Mouse (Mus musculus) cerebellum, adult 2 months (tissue): ENCODE results near the gene Mapk11. TPM values are rescaled to one million over a fixed set of nuclear protein-coding genes. Genes with fewer than 3 reads are reported as not detected.
A peak's percentile ranks its signal among the peaks of the same experiment; 100 is the strongest.

Experiments
- DNase-seq, 2 experiments: peaks; one replicate each; pipeline ENCODE4 v3.0.0; 2021
- H3K27ac ChIP-seq: fragments of 200-500 bp; 2 replicates; pipeline ENCODE4 v1.5.1; 2012; ENCODE audit warnings: low read length, control low read depth, inconsistent platforms; ENCODE audit not compliant: insufficient read depth
- H3K27me3 ChIP-seq: fragments of 200-500 bp; 2 replicates; pipeline ENCODE4 v1.6.1; 2012; ENCODE audit warnings: inconsistent platforms, mild to moderate bottlenecking, low read length, moderate library complexity; ENCODE audit not compliant: control insufficient read depth, insufficient read depth
- H3K4me1 ChIP-seq: fragments of 200-500 bp; 2 replicates; pipeline ENCODE4 v1.6.1; 2011; ENCODE audit warnings: low read length; ENCODE audit not compliant: control insufficient read depth, insufficient read depth
- H3K4me3 ChIP-seq: fragments of 200-500 bp; replicated peaks from 2 replicates; pipeline ENCODE3; 2011; ENCODE audit warnings: mild to moderate bottlenecking, low read depth, low read length, control low read depth; ENCODE audit not compliant: insufficient read depth
- CTCF ChIP-seq: fragments of 200-500 bp; IDR thresholded peaks from 2 replicates; pipeline ENCODE4 v1.5.1; 2011; ENCODE audit warnings: low read depth, mild to moderate bottlenecking, control low read depth, low read length, moderate library complexity, borderline replicate concordance; ENCODE audit not compliant: insufficient read depth
- POLR2A ChIP-seq: fragments of 200-500 bp; IDR thresholded peaks from 2 replicates; pipeline ENCODE4 v1.6.1; 2011; ENCODE audit warnings: low read length, control low read depth, borderline replicate concordance; ENCODE audit not compliant: insufficient read depth
- WGBS: fragments of 180-500 bp; shearing (Covaris S2); methylation state at CpG from one replicate; pipeline ENCODE4 v1.1.7; 2018; 5-methylcytosine and 5-hydroxymethylcytosine counted together
- polyA plus RNA-seq: library from polyadenylated mRNA; depleted of rRNA; stranded (reverse); fragments of >200 nt; gene quantifications from 2 replicates; pipeline ENCODE4 v1.2.3, GENCODE M21; 2012

Gene Mapk11
- polyA plus RNA-seq, 1 experiment, result 64.1 TPM

DNA sequence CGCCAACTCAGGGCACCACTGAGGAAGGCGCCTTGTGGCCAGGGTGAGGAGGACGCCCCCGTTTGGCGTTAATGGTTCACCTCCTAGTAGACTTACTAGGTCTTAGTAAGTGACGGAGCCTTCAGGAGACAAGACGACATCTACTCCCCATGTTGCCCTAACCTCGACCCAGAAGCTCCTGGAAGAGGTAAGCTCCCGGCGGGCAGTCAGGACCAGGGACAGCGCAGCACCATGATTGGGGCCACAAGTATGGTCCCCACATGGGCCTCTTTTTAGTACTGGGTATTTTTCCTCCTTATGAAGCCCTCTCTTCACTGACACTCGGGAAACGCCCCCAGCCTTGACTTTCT lies 588 bp upstream of the Mapk11 start:
- H3K27ac ChIP-seq, result no peak overlapping the region
- WGBS, result 20% methylated on average over 13 of the region's 13 CpGs
- peak overlapping the region; percentile 82 for H3K4me3 ChIP-seq
- H3K27me3 ChIP-seq, result no peaks in the 10 kb centered on the region
- DNase-seq, result no peak
- peaks cover 21% of the 10 kb centered on the region for H3K4me1 ChIP-seq
- no peak for TF ChIP-seq CTCF

DNA sequence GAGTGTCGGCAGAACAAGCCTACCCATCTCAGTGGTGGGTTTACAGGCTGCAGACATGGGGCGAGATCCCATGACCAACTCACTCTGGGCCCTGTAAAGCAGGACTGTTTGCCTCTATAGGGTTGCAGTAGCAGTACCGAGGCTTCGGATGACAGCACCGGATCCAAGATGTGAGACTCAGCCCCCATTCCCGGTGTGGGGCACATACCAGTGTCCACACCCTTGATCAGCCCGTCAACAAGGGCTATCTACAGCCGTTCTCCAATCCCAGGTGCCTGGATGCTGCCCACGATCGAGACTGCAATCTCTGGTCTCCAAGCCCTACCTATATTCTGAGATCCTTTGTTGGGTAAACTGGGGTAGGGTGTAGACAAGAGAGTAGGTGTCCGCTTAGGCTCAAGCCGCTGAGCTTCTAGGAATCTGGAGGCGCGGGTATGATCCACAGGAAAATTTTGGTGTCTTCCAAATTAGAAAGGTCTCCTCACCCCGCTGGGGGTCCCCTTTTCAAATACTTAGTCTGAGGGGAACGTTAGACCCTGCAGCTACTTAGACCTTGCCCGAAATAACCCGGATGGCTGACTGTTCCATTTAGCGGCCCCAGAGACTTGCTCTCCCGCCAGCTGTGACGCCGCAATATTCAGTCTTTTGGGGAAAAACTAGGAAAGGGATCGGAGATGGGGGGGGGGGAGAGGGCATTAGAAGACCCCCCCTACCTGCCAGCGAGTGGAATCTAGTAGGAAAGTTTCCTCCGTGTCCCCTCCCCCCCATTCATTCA lies 745 bp downstream of the Mapk11 start:
- WGBS, result 11% methylated on average over 25 of the region's 25 CpGs
- Histone ChIP-seq H3K27me3 (no peaks in the 10 kb centered on the region), H3K4me3 (peak overlapping the region; percentile 82), H3K4me1 (peaks cover 21% of the 10 kb centered on the region), H3K27ac (peak overlapping the region; percentile 83)
- TF ChIP-seq POLR2A (no peak), CTCF (no peak)
- DNase-seq, result peak in 1 of 2 experiments; percentile 49

DNA sequence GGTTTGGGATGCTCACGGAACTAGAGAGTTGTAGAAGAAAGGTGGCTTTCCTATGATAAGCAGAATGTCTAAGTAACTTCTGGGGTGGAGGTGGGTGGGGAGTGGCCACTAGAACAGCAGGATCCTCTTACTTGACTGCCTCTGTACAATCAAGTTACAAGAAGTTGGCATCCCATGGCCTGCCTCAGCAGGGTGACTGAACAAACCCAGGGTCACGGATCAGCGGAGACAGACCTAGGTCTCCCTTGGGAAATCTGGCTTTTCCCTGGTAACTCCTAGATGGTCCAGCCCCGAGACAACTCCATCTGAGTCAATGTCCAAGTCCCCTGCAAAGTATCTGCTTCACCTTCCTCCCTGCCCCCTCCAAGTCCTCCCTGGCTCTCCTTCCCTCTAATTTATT lies 1.5 kb downstream of the Mapk11 start:
- WGBS, result 72% methylated on average over 4 of the region's 4 CpGs
- Histone ChIP-seq H3K4me1 (peaks cover 21% of the 10 kb centered on the region), H3K27ac (no peak overlapping the region), H3K27me3 (no peaks in the 10 kb centered on the region), H3K4me3 (peak overlapping the region; percentile 9)
- DNase-seq, result no peak
- no peak for TF ChIP-seq CTCF
- no peak for TF ChIP-seq POLR2A

DNA sequence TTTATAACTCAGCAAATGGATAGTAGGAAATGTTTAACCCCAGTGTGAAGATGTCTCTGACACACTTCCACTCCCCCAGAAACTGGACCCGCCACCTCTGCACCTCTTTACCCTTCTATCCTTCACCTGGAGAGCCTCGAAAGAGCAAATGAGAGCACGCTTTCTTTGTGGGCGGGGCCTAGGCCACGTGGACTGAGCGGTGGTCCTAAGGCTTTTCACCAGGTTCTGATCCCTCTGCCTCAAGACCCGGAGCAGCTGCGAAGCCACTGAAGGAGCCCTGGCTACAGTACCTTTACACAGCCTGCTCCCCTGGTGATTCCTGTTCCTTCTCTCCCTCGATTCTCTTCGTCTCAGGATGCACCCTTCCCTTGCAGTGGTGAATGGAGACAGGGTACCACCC lies 2.0 kb downstream of the Mapk11 start:
- 27% methylated on average over 10 of the region's 10 CpGs for WGBS
- Histone ChIP-seq H3K4me3 (peak overlapping the region; percentile 59), H3K4me1 (peaks cover 21% of the 10 kb centered on the region), H3K27me3 (no peaks in the 10 kb centered on the region), H3K27ac (0 out of 2 replicates have a peak overlapping the region, but pooled peaks have one; percentile 30)
- no peak for TF ChIP-seq POLR2A
- TF ChIP-seq CTCF, result no peak
- no peak for DNase-seq

DNA sequence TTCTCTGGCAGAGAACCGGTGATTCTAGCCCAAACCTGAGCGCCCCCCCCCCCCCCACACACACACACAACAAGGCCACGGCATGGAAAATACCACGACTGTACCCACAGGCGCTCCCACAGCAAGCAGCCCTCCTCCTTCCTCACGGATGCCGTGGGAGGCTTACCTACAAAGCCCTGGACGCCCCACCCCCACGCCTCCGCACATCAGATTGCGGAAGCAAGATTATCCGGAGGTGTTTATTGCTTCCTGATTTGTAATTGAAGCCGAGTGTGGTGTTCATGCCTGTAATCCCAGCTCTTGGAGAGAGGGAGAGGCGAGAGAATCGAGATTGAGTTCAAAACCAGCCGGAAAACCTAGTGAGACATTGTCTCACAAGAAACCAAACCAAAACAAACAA lies 2.4 kb downstream of the Mapk11 start:
- H3K27me3 ChIP-seq, result no peaks in the 10 kb centered on the region
- TF ChIP-seq POLR2A (no peak), CTCF (no peak)
- peak; percentile 68 to 69 for DNase-seq
- H3K27ac ChIP-seq, result peak overlapping the region; percentile 30
- WGBS, result 11% methylated on average over 16 of the region's 16 CpGs
- peaks cover 21% of the 10 kb centered on the region for H3K4me1 ChIP-seq
- H3K4me3 ChIP-seq, result peak overlapping the region; percentile 59

DNA sequence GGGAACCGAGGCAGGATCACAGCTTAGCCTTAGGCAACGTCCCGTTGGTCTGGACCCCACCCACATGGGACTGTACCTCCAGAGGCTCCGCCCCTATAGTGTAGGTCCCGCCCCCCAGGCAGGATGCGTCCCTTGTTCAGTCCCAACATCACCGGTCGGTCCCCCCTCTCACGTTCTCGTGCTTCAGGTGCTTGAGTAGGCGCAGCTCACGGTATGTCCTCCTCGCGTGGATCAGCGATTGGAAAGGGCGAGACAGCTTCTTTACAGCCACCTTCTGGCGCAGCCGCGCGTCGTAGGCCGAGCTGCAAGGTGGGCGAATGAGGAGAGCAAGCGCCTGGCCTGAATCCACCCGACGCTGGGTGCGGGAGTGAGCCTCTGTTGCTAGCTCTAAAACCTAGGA lies 2.9 kb downstream of the Mapk11 start:
- no peaks in the 10 kb centered on the region for H3K27me3 ChIP-seq
- TF ChIP-seq POLR2A, result peak; percentile 68
- no peak for TF ChIP-seq CTCF
- H3K4me3 ChIP-seq, result peak overlapping the region; percentile 59
- DNase-seq, result peak; percentile 81 to 85
- 6% methylated on average over 27 of the region's 27 CpGs for WGBS
- H3K27ac ChIP-seq, result peak overlapping the region; percentile 30
- H3K4me1 ChIP-seq, result peaks cover 21% of the 10 kb centered on the region

DNA sequence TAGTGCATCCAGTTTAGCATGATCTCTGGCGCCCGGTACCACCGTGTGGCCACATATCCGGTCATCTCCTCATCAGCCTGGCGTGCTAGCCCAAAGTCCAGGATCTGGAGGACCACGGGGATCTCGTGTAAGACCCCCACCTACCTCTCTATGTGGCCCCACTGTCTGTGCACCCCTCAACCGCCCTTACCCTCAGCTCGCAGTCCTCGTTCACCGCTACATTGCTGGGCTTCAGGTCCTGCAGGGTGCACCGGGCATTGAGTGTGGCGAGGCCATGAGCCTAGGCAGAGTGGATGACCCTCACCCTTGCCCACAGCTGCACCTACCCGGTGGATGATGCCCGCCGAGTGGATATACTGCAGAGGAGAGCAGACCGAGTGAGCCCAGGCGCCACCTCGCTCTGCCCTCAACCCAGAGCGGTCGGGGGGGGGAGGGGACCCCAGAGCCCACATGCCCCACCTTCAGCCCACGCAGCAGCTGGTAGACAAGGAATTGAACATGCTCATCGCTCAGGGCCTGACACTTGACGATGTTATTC lies 3.5 kb downstream of the Mapk11 start:
- peaks cover 21% of the 10 kb centered on the region for H3K4me1 ChIP-seq
- no peak for DNase-seq
- H3K27ac ChIP-seq, result no peak overlapping the region
- no peak for TF ChIP-seq CTCF
- no peak for TF ChIP-seq POLR2A
- 82% methylated on average over 24 of the region's 24 CpGs for WGBS
- no peaks in the 10 kb centered on the region for H3K27me3 ChIP-seq
- H3K4me3 ChIP-seq, result peak overlapping the region; percentile 59

DNA sequence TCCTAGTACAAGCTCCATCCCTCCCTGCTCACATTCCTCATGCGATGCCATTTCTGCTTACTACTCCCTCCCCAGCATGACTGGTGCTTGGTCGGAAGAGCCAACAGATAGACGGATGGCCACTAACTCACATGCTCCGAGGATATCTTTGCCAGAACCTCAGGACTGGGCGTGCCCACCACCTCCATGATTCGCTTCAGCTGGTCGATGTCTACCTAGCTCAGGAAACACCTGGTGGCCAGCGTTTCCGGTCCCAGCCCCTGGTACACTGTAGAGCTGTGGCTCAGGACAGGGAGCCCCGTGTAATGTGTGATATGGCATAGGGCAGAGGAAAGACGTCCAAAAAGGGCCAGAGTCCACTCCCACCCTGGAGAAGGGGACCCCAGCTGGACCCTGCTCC lies 4.5 kb downstream of the Mapk11 start:
- TF ChIP-seq CTCF, result no peak
- Histone ChIP-seq H3K4me1 (peaks cover 20% of the 10 kb centered on the region), H3K4me3 (no peak overlapping the region), H3K27me3 (no peaks in the 10 kb centered on the region), H3K27ac (no peak overlapping the region)
- no peak for DNase-seq
- 87% methylated on average over 11 of the region's 11 CpGs for WGBS
